Mouse (Mus musculus): ENCODE measurements around the gene Trim15.

Trim15 gene

GRCm38 (mm10) chr17:36869955-36870810 is 3.2 kb upstream of the Trim15 start:
- DNase-seq (ENCODE audit: low spot score in 2 of 2), result no peak

- DNase-seq (ENCODE audit: low spot score in 2 of 2), result no peak
These were observed 2.4 kb upstream of the Trim15 start, which contains the start of gene Trim10 for GRCm38 (mm10) chr17:36869284-36869954. Gene Trim10 (plus strand): TSS chr17:36869574.

- DNase-seq (ENCODE audit: low spot score in 2 of 2), result no peak
These were observed 1.8 kb upstream of the Trim15 start for GRCm38 (mm10) chr17:36868836-36869235.

GRCm38 (mm10) chr17:36861680-36862079 is 5.3 kb downstream of the Trim15 start:
- no peak for DNase-seq (ENCODE audit: low spot score in 2 of 2)

- DNase-seq (ENCODE audit: low spot score in 2 of 2), result no peak
These were observed 8.8 kb downstream of the Trim15 start for GRCm38 (mm10) chr17:36858181-36858580.

- DNase-seq (ENCODE audit: low spot score in 2 of 2), result no peak
These were observed 10.8 kb downstream of the Trim15 start for GRCm38 (mm10) chr17:36856236-36856635.

- no peak for DNase-seq (ENCODE audit: low spot score in 2 of 2)
These were observed 11.5 kb downstream of the Trim15 start for GRCm38 (mm10) chr17:36855484-36855883.

- DNase-seq (ENCODE audit: low spot score in 2 of 2), result no peak
These were observed 15.4 kb downstream of the Trim15 start for GRCm38 (mm10) chr17:36851627-36852026.

GRCm38 (mm10) chr17:36851200-36851599 is 15.8 kb downstream of the Trim15 start:
- no peak for DNase-seq (ENCODE audit: low spot score in 2 of 2)

GRCm38 (mm10) chr17:36849992-36850391 is 17.0 kb downstream of the Trim15 start:
- DNase-seq (ENCODE audit: low spot score in 2 of 2), result no peak

GRCm38 (mm10) chr17:36848911-36849310 is 18.1 kb downstream of the Trim15 start:
- no peak for DNase-seq (ENCODE audit: low spot score in 2 of 2)

- no peak for DNase-seq (ENCODE audit: low spot score in 2 of 2)
These were observed 22.3 kb downstream of the Trim15 start for GRCm38 (mm10) chr17:36844725-36845124.

- DNase-seq (ENCODE audit: low spot score in 2 of 2), result no peak
These were observed 22.7 kb downstream of the Trim15 start for GRCm38 (mm10) chr17:36844286-36844719.

- no peak for DNase-seq (ENCODE audit: low spot score in 2 of 2)
These were observed 23.3 kb downstream of the Trim15 start for GRCm38 (mm10) chr17:36843696-36844095.

- no peak for DNase-seq (ENCODE audit: low spot score in 2 of 2)
These were observed 26.0 kb downstream of the Trim15 start for GRCm38 (mm10) chr17:36840961-36841445.

GRCm38 (mm10) chr17:36839931-36840330 is 27.1 kb downstream of the Trim15 start:
- no peak for DNase-seq (ENCODE audit: low spot score in 2 of 2)

- no peak for DNase-seq (ENCODE audit: low spot score in 2 of 2)
These were observed 28.0 kb downstream of the Trim15 start for GRCm38 (mm10) chr17:36839001-36839400.

GRCm38 (mm10) chr17:36836874-36837647 is 29.9 kb downstream of the Trim15 start, which contains the start of gene Trim26:
Gene Trim26 (plus strand): TSS chr17:36837134.
- peak; percentile 97 to 98 for DNase-seq (ENCODE audit: low spot score in 2 of 2)

- no peak for DNase-seq (ENCODE audit: low spot score in 2 of 2)
These were observed 30.6 kb downstream of the Trim15 start for GRCm38 (mm10) chr17:36836427-36836812.

GRCm38 (mm10) chr17:36835591-36836426 is 31.2 kb downstream of the Trim15 start:
- peak; percentile 54 to 55 for DNase-seq (ENCODE audit: low spot score in 2 of 2)

GRCm38 (mm10) chr17:36832694-36833093 is 34.3 kb downstream of the Trim15 start:
- no peak for DNase-seq (ENCODE audit: low spot score in 2 of 2)
